Mouse (Mus musculus): ENCODE measurements around the gene Zdhhc20.
A peak's percentile ranks its signal among the peaks of the same experiment; 100 is the strongest.
"Not testable (repeated sequence)": the region's sequence is repeated elsewhere in the genome, so short reads cannot be mapped to it uniquely, and the experiment has no call there.

Zdhhc20 gene

DNA sequence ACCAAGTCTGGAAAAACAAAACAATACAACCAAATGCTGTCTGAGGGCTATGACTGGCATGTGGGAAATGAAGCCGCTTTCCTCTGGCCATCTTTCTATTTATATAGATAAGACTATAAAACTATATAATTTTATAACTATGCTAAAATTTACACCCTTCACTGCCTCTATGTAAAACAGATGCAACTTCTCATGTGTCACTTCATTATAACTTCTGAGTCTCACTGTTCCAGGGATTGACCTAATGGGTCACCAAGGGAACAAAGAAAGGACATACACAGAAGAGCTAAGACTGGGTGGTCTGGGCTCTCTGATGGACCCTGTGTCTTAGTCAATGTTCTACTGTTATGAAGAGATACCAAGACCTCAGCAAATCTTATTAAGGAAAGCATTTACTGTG lies 2.9 kb upstream of the Zdhhc20 start:
- no peak for DNase-seq (ENCODE audit: low read depth, low spot score)

DNA sequence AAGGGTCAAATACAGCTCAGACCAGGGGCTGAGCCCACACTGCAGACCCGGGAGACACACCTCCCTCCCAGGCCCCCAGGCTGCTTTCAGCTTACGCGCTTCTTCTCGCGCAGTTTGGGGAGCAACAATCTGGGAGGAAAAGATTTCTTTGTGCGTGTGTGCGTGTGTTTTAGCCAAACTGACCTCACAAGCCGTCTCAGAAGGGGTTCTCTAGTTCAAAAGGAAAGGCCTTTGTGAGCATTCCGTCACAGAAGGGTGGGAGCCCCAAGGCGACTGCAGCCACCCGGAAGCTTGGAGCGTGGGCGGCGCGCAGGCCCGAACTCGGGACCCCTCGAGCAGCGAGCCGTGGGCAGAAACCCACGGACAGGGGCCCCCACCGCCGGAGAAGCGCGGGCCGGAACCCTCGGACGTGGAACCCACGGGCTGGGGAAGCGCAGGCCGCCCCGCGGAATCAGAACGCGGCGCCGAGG lies 500 bp downstream of the Zdhhc20 start:
- DNase-seq (ENCODE audit: low read depth, low spot score) = no peak

DNA sequence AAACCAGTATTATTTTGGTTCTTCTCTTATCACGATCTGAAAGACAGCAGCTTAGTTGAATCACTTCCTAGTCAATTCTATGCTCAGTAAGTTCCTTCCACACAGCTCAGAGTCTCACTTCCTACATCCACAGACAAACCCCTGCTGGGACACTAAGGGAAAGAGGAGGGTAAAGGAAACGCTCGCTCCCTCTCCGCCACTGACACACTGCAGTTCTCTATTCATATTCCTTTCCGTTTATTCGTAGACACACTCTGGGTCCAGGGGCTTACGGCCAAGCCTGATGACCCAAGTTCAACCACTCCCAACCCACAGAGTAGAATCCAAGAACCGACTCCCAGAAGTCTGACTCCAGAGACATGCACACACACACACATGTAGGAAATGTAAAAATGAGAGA lies 2.9 kb downstream of the Zdhhc20 start:
- DNase-seq (ENCODE audit: low read depth, low spot score) = no peak

DNA sequence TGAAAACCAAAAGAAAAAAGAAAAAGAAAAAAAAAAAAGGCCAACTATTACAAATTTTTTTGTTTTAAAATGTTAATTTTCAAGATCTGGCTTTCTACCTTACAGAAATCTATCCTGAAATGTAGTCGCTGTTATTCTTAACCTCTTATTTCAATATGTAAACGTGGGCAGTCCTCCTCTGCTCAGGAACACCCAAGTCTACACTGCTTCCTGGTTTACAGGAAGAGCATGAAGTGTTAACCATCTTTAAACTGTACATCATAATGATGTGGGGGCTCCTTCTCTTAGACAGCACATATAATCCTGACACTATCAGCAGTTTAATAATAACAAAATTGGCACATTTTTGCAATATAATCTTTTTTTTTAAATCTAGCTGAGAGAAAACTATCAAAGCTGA lies 4.0 kb downstream of the Zdhhc20 start:
- peak; percentile 46 for DNase-seq (ENCODE audit: low read depth, low spot score)

DNA sequence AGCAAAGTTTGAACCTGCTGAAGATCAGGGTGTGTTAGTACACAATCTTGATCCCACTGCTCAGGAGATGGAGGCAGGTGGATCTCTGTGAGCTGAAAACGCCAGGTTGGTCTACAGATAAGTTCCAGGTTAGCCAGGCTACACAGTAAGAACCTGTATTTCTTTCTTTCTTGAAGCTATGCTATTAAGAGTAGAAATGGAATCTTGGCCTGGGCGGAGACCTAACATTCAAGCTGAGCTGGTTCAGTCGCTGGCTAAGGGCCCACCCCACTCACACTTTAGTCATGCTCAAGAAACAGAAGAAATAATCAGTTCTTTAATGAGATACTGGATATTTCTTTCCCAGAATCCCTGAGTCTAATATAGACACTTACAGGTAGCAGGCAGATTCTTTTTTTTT lies 6.7 kb downstream of the Zdhhc20 start:
- DNase-seq (ENCODE audit: low read depth, low spot score) = no peak

DNA sequence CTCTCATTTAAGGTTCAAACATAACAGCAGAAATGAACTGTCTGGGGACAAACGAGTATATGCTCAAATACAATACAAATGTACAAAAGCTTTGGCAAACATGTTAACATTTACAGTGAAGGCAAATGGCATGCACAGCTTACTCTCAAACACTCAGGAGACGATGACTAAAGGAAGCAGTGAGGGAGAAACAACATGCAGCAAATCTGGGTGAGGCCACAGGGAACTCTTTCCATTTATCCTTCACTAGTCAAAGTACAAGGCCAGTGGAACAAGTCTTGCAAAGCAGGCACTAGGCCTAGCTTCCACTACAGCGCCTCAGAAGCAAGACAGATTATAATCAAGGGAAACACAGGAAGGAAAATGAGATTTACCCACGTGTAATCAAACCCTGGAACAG lies 7.4 kb downstream of the Zdhhc20 start:
- no peak for DNase-seq (ENCODE audit: low read depth, low spot score)

DNA sequence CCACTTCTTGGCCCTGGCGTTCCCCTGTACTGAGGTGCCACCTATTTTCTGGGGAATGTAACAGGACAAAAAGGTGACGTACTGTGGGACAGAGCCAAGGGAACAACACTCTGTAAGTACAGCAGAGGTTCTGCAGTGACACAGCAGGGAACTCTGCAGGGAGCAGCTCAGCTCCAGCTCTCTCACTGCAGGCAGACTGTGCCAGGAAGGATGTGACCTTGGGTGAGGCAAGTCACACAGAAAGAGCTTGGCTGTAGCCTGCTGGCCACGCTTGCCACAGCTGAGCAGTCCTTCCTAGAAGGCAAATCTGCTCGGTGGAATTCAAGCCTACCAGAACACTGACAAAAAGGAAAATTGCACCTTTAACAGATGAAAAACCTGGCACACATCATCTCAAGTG lies 8.3 kb downstream of the Zdhhc20 start:
- no peak for DNase-seq (ENCODE audit: low read depth, low spot score)

DNA sequence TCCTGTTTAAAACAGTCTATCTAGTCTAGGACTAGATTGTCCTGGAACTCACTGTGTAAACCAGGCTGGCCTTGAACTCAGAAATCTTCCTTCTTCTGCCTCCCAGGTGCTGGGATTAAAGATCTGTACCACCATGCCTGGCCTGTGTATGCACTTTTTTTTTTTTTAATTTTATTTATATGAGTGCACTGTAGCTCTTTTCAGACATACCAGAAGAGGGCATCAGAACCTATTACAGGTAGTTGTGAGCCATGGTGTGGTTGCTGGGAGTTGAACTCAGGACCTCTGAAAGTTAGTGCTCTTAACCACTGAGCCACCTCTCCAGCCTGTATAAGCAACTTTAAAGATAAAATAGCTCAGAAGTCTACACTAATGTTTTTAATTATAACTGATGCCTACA lies 9.0 kb downstream of the Zdhhc20 start:
- DNase-seq (ENCODE audit: low read depth, low spot score) = no peak

DNA sequence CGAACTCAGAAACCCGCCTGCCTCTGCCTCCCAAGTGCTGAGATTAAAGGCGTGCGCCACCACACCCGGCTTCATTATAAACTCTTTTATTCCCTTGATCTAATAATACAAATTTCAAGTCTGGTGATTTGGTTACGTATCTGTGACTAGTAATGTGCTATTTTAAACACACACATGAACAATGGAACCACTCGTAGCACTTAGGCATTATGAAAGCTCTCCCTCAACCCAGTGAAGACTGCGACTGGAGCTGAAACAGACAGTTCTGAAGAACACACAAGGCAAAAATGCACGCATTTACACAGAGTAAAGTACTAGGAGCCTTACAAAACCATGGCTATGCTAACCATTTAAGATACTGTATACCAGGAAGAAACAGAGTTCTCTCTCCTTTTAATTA lies 12.2 kb downstream of the Zdhhc20 start:
- no peak for DNase-seq (ENCODE audit: low read depth, low spot score)

DNA sequence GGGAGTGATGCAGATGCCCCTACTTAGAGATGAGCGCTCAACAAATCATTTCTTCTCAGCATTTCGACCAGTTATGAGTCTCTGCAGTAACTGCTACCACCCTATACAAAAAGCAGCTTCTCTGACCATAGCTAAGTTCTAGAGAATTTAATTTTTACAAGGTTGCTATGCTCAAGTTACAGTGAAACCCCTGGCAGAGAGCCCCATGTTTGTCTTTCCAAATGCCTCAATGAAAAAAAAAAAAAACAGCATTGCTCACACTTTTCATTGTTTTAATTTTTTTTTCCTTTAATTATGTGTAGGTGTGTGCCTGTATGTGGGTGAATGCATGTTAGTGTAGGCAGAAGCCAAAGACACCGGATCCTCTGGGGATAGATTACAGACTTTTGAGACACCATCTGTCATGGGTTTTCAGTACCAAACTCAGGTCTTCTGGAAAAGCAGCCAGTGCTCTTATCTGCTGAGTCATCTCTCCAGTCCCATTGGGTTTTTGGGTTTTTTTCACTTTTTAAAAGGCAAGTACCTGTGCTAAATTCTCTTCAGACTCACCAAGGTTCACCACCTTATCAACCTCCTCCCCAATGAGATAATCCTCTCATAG lies 23.3 kb downstream of the Zdhhc20 start:
- DNase-seq (ENCODE audit: low read depth, low spot score) = no peak

DNA sequence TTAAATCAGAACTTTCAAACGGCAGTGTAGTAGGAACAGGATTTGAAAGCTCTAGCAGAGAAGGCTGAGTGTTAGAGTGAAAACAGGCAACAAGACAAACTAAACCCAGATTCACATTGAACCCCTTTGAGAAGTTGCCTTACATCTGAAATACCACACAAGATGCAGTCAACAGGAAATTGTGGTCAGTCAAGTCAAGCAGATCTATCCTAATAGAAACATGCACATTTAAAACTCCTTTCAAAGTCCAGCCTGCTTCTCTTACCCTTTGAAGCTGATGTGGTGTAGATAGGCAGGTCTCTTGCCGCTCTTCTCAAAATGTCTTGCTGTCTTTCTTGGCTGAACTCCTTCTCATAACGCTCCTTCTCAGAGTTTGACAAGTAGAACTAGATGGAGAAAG lies 24.8 kb downstream of the Zdhhc20 start:
- DNase-seq (ENCODE audit: low read depth, low spot score) = peak; percentile 70

DNA sequence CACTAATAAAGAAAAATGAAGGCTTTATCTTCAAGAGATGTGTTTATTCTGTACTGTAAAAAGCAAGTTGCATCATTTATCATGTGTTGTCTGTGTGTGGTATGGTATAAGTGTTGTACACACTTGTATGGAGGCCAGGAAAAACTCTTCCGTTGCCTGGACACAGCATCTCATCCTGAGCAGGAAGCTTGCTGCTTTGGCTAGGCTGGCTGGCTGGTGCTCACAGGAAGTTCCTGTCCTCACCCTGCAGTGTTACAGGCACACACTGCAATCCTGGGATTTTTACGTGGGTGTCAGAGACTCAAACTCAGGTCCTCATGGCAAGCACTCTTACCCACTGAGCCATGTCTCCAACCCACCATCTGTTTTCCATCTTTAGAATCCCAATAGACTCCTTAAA lies 26.9 kb downstream of the Zdhhc20 start:
- no peak for DNase-seq (ENCODE audit: low read depth, low spot score)

DNA sequence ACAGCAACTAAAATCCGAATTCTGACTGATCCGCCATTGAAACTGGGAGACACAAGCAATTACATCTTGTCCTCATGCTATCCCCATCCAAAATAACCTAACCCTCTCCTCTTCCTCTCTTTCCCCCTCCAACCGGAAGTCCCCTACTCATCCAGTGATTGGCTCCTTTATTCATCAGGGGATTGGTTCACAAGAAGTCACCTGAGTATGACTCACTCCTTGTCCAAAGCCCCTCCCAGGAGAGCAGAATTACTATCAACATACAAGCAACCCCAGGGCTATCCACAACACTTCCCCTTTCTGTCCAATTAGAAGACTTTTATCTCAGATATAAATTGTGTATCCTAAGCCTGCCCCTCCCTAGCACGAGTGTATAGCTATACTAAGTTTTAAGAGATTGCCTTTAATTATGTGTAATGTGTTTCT lies 28.1 kb downstream of the Zdhhc20 start:
- no peak for DNase-seq (ENCODE audit: low read depth, low spot score)

DNA sequence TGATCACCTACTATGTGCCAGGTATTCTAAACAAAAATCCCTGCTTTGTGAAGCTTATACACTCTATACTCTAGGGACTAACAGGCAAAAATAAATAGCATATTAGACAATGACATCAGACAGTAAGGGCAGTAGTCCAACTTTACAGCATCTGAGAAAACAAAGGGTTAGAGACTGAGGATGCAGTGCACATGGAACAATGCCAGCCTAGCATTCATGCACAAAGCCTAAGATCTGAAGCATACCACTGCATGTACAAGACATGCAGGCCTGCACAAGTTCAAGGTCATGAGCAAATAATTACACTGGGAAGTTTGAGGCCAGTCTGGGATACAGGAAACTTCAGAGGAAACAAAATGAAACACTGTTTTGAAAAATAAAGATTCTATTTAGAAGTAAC lies 30.6 kb downstream of the Zdhhc20 start:
- no peak for DNase-seq (ENCODE audit: low read depth, low spot score)

DNA sequence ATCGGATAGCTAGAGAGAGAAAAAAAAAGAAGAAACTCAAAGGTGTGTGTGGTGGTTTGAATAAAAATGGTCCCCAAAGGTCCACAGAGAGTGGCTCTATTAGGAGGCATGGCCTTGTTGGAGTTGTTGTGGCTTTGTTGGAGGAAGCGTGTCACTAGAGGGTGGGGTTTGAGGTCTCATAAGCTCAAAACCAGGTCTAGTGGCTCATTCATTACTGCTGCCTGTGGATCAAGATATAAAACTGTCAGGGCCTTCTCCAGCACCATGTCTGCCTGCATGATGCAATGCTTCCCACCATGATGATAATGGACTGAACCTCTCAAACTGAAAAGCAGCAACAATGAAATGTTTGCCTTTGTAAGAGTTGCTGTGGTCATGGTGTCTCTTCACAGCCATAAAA lies 31.5 kb downstream of the Zdhhc20 start:
- DNase-seq (ENCODE audit: low read depth, low spot score) = no peak

DNA sequence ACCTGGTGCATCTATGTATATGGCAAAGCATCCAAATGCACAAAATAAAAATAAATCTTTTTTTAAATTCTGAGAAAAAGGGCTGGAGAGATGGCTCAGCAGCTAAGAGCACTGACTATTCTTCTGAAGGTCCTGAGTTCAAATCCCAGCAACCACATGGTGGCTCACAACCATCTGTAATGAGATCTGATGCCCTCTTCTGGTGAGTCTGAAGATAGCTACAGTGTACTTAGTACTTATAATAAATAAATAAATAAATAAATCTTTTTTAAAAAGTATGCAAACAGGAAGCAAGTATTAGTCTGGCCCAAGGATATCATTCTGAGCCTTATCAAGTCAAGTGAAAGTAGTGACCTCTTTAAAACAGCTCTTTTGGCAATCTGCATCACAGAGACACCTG lies 34.0 kb downstream of the Zdhhc20 start:
- not testable (repeated sequence) for DNase-seq (ENCODE audit: low read depth, low spot score)

DNA sequence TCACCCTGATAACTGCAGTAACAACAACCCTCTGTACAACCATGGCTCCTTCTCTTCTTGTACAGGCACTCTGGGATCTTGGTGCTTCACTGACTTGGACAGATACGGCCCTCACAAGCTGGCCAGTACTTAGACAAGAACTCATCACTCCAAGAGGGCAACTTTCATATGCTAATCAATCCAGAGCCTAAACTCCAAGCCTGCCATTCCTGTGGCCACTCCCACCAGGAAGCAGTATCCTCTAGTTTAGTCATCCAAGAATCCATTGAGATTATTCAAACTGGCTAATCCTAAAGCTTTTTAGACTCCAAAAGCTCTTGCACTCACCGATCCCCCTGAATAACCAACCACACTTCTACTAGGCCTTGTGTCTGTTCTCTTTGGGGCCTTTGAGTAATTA lies 37.1 kb downstream of the Zdhhc20 start:
- no peak for DNase-seq (ENCODE audit: low read depth, low spot score)

DNA sequence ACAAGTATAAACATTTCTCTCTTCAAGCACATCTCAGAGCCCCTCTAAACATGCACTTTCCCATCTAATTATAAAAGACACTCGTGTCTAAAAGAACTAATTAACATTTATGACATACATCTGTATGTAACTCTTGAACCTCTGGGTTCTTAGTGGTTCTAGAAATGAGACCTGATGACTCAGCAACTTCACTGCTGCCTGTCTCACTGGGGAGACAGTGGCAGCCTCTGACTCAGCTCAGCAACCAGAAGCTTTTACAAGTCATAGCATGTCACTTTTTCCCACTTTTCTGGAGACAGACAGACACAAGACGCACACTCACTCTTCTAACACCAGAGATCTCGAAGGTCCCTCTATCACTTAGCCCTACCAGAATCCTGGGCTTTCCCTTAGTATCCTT lies 39.7 kb downstream of the Zdhhc20 start:
- no peak for DNase-seq (ENCODE audit: low read depth, low spot score)

DNA sequence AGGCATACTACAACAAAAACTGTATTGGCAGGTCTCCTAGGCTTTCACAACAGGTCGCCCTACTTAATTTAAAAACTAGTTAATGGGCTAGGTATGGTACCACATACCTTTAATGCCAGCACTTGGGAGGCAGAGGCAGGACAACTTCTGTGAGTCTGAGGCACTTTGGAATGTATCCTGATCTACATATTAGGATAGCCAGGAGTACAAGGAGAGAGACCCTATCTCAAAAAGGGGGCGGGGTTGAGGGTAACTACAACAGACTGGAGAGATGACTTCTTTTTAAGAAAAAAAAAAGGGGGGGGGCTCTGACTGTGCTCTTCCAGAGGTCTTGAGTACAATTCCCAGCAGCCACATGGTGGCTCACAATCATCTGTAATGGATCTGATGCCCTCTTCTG lies 41.4 kb downstream of the Zdhhc20 start:
- DNase-seq (ENCODE audit: low read depth, low spot score) = no peak

DNA sequence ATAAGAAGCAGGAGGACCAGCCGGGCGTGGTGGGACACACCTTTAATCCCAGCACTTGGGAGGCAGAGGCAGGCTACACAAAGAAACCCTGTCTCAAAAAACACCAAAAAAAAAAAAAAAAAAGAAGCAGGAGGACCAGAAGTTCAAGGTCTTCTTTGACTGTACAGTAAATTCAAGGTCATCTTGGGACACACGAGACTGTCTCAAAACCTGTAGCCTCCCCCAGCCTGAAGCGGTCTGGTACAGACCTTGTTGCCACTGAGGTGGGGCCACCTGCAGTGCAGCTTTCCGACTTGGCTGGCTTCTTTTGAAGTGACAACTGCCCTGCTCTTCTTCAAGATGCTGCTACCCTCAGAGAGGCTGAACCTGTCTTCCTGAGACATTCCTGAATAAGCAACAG lies 42.0 kb downstream of the Zdhhc20 start:
- DNase-seq (ENCODE audit: low read depth, low spot score) = not testable (repeated sequence)

DNA sequence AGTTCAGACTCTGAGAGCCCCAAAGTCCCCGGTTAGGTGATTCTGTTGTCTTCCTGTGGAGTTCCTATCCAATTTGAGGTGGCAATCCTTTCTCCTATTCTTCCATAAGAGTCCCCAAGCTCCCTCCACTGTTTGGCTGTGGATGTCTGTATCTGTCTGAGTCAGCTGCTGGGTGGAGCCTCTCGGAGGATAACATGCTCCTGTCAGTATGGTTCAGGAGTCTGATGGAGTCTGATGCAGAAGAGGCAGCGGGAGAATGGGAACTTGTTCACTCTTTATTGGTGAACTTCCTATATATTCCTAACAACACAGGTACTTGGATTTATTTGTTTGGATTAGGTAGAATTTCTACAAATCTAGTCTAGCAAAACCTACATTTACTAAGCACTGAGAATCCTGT lies 45.5 kb downstream of the Zdhhc20 start:
- DNase-seq (ENCODE audit: low read depth, low spot score) = no peak

DNA sequence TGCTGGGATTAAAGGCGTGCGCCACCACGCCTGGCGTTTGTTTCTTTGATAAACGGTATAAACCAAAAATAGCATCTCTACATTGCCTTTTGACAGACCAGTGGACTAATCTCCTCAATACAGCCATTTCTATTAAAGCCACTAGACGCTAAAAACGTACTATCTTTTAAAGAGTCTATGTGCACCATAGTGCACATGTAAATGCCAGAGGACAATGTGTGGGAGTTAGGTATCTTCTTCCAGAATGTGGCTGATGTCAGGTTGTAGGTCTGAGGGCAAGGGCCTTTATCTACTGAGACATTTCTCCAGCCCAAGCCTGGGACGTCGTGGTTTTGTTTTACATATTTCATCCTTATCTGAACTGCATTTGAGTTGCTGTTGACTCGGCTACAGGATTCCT lies 54.9 kb downstream of the Zdhhc20 start:
- DNase-seq (ENCODE audit: low read depth, low spot score) = no peak

DNA sequence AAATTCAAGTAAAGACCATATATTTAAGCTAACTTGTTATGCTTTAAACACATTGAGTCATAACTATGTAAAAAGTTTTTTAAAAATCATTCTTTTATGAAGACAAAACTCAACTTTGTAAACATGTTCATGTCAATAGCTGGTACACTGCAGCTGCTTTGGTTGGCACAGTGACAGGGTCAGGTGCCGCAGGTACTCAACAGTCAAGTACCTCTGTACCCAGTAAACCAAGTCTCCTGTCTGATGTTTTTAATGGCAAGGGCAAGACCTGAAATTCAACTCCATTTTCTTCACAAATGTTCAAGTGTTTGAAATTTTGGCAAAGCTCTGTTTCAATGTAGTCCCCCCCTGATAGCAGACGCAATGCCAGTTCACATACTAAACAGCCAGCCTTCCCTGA lies 56.5 kb downstream of the Zdhhc20 start:
- no peak for DNase-seq (ENCODE audit: low read depth, low spot score)

DNA sequence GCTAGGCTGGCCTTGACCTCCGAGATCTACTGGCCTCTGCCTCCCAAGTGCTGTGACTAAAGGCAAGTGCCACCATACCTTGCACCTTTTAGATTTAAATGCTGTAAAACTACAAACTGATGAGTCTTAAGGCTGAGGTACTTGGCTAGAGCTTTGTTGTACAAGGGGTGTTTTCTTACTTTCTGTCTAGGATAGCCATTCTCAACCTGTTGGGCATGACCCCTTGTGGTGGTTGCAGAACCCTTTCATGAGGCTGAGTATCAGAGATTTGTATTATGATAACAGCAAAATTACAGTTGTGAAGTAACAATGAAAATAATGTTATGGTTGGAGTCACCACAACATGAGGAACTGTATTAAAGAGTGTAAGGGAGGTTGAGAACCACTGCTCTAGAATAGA lies 62.8 kb downstream of the Zdhhc20 start:
- peak; percentile 23 for DNase-seq (ENCODE audit: low read depth, low spot score)

Data from CD4-positive helper T cell, adult 2 months (primary cell).